Mouse (Mus musculus) midbrain, embryonic 14.5 days (tissue): Measurements from ENCODE around the gene Rapgef2. TPM values are rescaled to one million over a fixed set of nuclear protein-coding genes. Genes with fewer than 3 reads are reported as not detected.
A peak's percentile ranks its signal among the peaks of the same experiment; 100 is the strongest.

Experiments used
- ATAC-seq: fragments of 200-750 bp; cut with Nextera tagmentation; 2 replicates; pipeline ENCODE4 v1.8.0; 2017; ENCODE audit warnings: moderate number of reproducible peaks, moderate library complexity; ENCODE audit not compliant: low FRiP score, low TSS enrichment
- DNase-seq: peaks from one replicate; pipeline ENCODE4 v3.0.0-alpha.2; 2015
- H3K27ac ChIP-seq: fragments of 300-500 bp; sonication (generic); replicated peaks from 2 replicates; pipeline ENCODE4 v1.5.1; 2014; ENCODE audit warnings: mild to moderate bottlenecking, low read depth, low read length, moderate library complexity
- H3K27me3 ChIP-seq: fragments of 300-500 bp; sonication (generic); 2 replicates; pipeline ENCODE4 v1.6.1; 2014; ENCODE audit warnings: low read length, control low read depth, mixed read lengths; ENCODE audit not compliant: control insufficient read depth, insufficient read depth
- H3K36me3 ChIP-seq: fragments of 300-500 bp; sonication (generic); 2 replicates; pipeline ENCODE4 v1.6.1; 2014; ENCODE audit warnings: low read length, control low read depth; ENCODE audit not compliant: control insufficient read depth, insufficient read depth
- H3K4me1 ChIP-seq: fragments of 300-500 bp; sonication (generic); 2 replicates; pipeline ENCODE4 v1.6.1; 2014; ENCODE audit warnings: mild to moderate bottlenecking, antibody characterized with exemption, low read length, control low read depth; ENCODE audit not compliant: control insufficient read depth, insufficient read depth
- H3K4me2 ChIP-seq: fragments of 300-500 bp; sonication (generic); 2 replicates; pipeline ENCODE4 v1.6.1; 2014; ENCODE audit warnings: mild to moderate bottlenecking, low read length, moderate library complexity
- H3K4me3 ChIP-seq: fragments of 300-500 bp; sonication (generic); replicated peaks from 2 replicates; pipeline ENCODE4 v1.5.1; 2014; ENCODE audit warnings: low read depth, low read length
- H3K9ac ChIP-seq: fragments of 300-500 bp; sonication (generic); replicated peaks from 2 replicates; pipeline ENCODE4 v1.6.1; 2014; ENCODE audit warnings: mild to moderate bottlenecking, low read length, moderate library complexity
- H3K9me3 ChIP-seq: fragments of 300-500 bp; sonication (generic); 2 replicates; pipeline ENCODE4 v1.6.1; 2016; ENCODE audit warnings: low read length, control low read depth, mixed read lengths; ENCODE audit not compliant: control insufficient read depth
- WGBS: fragments of 180-500 bp; shearing (Covaris S2); extraction: QIAGEN DNeasy Blood & Tissue Kit; methylation state at CpG from one replicate; pipeline ENCODE4 v1.1.7; 2014; 5-methylcytosine and 5-hydroxymethylcytosine counted together
- polyA plus RNA-seq: library from polyadenylated mRNA; unstranded; fragments of >200 nt; fragmentation: Nextera tagmentation; extraction: Ambion mirVana; gene quantifications from 2 replicates; pipeline ENCODE4 v1.2.1, GENCODE M21; 2014

Rapgef2 gene
- polyA plus RNA-seq, 1 experiment from 2014 or later: 14.8 TPM

DNA sequence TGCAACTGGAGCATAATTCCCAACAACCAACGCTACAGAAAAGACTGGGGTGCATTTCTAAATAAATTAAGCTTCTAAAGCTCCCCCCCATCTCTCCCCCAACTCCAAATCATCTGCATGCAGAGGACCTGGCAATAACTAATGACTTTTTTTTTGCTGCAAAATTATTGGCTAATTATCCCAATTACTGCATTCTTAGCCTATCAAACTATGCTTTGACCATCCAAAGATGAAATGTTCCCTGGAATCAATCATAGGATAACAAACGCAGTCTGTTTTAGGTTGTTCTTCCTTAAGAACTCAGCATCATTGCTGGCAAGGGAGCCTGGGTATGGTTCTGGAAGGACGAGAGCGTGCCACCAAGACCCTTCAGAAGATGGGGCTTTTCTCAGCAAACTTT, 22.3 kb upstream of the Rapgef2 start:
- Histone ChIP-seq H3K27me3 (no peaks in the 10 kb centered on the region), H3K4me3 (no peak overlapping the region), H3K27ac (no peak overlapping the region), H3K4me2 (no peak overlapping the region), H3K36me3 (no peaks in the 10 kb centered on the region), H3K9ac (no peak overlapping the region), H3K9me3 (no peaks in the 10 kb centered on the region), H3K4me1 (no peaks in the 10 kb centered on the region)
- 92% methylated on average over 4 of the region's 4 CpGs for WGBS
- no peak for ATAC-seq
- no peak for DNase-seq

DNA sequence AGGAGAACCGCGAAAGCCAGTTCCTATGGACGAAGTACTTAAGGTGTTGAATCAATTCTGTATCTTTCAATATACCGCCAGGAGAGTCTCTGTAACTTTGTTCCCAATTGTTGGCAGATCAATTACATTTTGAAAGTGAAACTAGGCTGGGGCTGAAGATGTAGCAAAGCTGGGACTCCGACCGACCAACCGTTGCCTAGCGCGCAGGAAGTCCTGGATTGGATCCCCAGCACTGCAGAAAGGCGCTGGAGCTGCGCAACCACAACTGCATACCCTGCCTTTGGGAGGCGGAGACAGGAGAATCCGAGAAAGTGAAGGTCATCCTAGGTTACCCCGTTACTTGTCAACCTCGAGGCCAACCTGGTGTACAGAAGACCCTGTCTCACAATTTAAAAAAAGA, 13.1 kb upstream of the Rapgef2 start:
- no peaks in the 10 kb centered on the region for H3K27me3 ChIP-seq
- H3K36me3 ChIP-seq: no peaks in the 10 kb centered on the region
- ATAC-seq: no peak
- H3K9me3 ChIP-seq: no peaks in the 10 kb centered on the region
- H3K4me2 ChIP-seq: no peak overlapping the region
- H3K4me3 ChIP-seq: no peak overlapping the region
- 88% methylated on average over 15 of the region's 15 CpGs for WGBS
- H3K4me1 ChIP-seq: no peaks in the 10 kb centered on the region
- H3K27ac ChIP-seq: no peak overlapping the region
- H3K9ac ChIP-seq: no peak overlapping the region
- DNase-seq: no peak

DNA sequence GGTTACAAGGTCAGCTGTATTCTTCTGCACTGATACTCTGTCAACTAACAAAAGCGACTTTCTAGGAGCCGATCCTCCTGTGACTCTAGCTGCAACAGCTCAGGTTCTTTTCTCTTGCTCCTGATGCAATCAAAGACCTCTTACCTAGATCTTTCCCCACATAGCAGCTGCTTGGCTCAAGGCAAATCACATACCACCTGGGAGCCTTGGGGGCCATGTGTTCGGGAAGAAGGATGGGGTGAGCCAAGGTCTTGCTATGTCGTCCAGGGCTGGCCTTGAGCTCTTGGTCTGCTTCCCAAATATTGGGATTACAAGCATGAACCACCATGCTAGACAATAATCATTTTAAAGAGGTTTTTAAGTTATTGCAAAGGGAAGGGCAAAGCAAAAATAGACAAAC, 11.0 kb upstream of the Rapgef2 start:
- Histone ChIP-seq H3K9me3 (no peaks in the 10 kb centered on the region), H3K4me3 (no peak overlapping the region), H3K27ac (no peak overlapping the region), H3K4me2 (no peak overlapping the region), H3K4me1 (no peaks in the 10 kb centered on the region), H3K27me3 (no peaks in the 10 kb centered on the region), H3K9ac (no peak overlapping the region), H3K36me3 (no peaks in the 10 kb centered on the region)
- DNase-seq (no peak), ATAC-seq (no peak)
- WGBS: 89% methylated on average over 4 of the region's 4 CpGs

DNA sequence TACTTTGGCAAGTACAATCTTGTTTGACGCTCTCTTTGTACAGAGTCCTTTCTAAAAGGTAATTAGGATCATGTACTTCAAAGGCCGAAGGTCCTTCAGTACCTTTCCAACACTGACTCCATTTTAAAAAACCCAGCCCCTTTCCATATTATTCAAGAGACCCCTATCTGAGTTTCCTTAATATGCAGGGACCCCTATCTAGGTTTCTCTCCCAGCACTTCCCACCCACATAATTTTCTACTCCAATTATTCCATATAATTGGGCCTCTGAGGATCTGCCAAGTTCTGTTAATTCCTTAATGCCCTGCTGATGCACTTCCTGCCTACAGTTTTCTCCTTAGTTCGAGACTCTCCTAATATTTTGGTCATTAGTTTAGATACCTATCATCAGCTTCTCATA, 10.3 kb upstream of the Rapgef2 start:
- ATAC-seq (no peak), DNase-seq (no peak)
- Histone ChIP-seq H3K9me3 (no peaks in the 10 kb centered on the region), H3K4me3 (no peak overlapping the region), H3K9ac (no peak overlapping the region), H3K4me2 (no peak overlapping the region), H3K27me3 (no peaks in the 10 kb centered on the region), H3K4me1 (no peaks in the 10 kb centered on the region), H3K36me3 (no peaks in the 10 kb centered on the region), H3K27ac (no peak overlapping the region)
- WGBS: 90% methylated on average over 3 of the region's 3 CpGs

DNA sequence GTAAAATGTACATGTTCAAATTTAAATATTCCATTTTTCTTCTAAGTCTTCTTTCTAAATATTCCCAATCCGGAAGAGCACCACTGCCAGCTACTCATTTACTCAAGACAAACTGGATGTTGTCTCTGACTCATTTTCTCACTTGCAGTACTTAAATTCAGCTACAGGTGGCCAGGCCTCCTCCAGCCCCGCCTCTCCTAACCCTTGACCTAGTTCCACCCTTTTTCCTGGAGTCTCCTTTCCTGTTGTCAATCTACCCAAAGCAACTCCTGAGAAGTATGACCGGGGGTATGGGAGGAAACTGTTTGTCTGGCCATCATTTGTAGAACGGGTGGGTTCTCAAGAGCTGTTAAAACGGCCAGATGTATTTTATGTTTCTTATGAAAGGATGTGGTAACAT, 9.7 kb upstream of the Rapgef2 start:
- no peak overlapping the region for H3K4me3 ChIP-seq
- H3K36me3 ChIP-seq: no peaks in the 10 kb centered on the region
- DNase-seq (no peak), ATAC-seq (no peak)
- no peak overlapping the region for H3K9ac ChIP-seq
- no peaks in the 10 kb centered on the region for H3K4me1 ChIP-seq
- H3K9me3 ChIP-seq: no peaks in the 10 kb centered on the region
- no peak overlapping the region for H3K27ac ChIP-seq
- WGBS: 72% methylated on average over 5 of the region's 5 CpGs
- H3K27me3 ChIP-seq: no peaks in the 10 kb centered on the region
- H3K4me2 ChIP-seq: no peak overlapping the region

DNA sequence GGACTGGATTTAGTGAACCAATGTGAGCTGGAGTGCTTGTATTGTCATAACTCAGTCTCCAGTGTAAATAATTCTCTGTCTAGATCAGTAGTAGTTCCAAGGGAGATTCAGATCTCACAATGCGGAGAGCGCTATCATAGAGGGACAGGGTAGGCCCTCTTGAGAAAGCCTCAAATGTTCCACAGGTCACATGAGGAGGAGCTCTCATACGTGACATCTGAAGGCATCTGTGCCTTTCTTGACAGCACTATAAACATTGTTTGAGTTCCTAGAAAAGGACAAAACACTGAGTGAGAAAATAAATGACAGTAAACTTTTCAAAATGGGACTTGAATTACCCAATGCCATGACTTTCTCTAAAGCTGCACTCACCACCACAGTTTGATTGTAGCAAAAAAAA, 8.4 kb upstream of the Rapgef2 start:
- ATAC-seq: no peak
- Histone ChIP-seq H3K9ac (no peak overlapping the region), H3K9me3 (no peaks in the 10 kb centered on the region), H3K36me3 (no peaks in the 10 kb centered on the region), H3K27me3 (no peaks in the 10 kb centered on the region), H3K4me2 (no peak overlapping the region), H3K27ac (no peak overlapping the region), H3K4me1 (no peaks in the 10 kb centered on the region), H3K4me3 (no peak overlapping the region)
- DNase-seq: no peak
- WGBS: 94% methylated on average over 3 of the region's 3 CpGs

DNA sequence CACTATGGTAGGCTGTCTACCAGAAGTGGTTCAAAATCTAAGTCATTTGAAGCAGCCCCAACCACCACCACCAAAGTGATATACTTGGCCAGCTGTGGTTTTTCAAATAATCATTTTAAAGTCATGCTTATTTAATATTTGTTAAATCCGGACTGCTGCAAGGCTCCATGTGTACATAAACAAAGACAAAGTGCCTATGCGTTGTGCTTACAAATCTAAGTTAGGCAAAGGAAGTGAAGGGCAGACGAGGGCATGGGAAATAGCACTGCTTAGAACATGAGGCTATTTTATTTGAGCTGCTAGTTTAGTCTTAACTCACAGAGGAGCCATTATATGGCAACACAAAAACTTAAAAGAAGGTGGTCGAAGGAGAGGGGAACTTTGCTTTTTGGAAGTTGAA, 6.7 kb upstream of the Rapgef2 start:
- H3K9me3 ChIP-seq: no peaks in the 10 kb centered on the region
- no peak for DNase-seq
- 79% methylated on average over 4 of the region's 4 CpGs for WGBS
- no peak overlapping the region for H3K9ac ChIP-seq
- no peaks in the 10 kb centered on the region for H3K4me1 ChIP-seq
- H3K4me2 ChIP-seq: no peak overlapping the region
- H3K27me3 ChIP-seq: no peaks in the 10 kb centered on the region; the same call in 1 of the 2 replicates
- H3K4me3 ChIP-seq: no peak overlapping the region
- H3K27ac ChIP-seq: no peak overlapping the region
- no peak for ATAC-seq
- H3K36me3 ChIP-seq: no peaks in the 10 kb centered on the region

DNA sequence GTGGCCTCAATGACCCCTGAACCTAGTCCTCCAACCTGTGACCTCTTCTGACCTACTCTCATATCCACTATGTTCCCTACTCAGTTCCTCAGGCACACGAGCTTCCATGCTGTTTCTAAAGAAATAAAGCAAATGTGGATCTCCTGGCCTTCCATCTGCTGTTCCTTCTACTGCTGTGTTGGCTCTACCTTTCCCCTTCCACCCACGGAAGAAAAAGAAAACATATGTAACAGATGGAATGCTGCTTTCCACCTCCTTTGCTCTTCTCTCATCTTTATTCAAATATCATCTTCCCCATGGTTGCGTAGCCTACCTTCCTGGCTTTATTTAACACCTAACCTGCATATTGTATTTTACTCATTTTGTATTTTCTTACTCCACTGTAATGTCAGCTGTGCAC, 2.7 kb upstream of the Rapgef2 start:
- Histone ChIP-seq H3K36me3 (no peaks in the 10 kb centered on the region), H3K4me1 (peaks cover 19% of the 10 kb centered on the region), H3K9ac (no peak overlapping the region), H3K4me2 (no peak overlapping the region), H3K27me3 (no peaks in the 10 kb centered on the region; the same call in 1 of the 2 replicates), H3K27ac (no peak overlapping the region), H3K4me3 (no peak overlapping the region), H3K9me3 (no peaks in the 10 kb centered on the region)
- whole genome bisulfite sequencing: 84% methylated on average over 3 of the region's 3 CpGs
- no peak for DNase-seq
- ATAC-seq: no peak

DNA sequence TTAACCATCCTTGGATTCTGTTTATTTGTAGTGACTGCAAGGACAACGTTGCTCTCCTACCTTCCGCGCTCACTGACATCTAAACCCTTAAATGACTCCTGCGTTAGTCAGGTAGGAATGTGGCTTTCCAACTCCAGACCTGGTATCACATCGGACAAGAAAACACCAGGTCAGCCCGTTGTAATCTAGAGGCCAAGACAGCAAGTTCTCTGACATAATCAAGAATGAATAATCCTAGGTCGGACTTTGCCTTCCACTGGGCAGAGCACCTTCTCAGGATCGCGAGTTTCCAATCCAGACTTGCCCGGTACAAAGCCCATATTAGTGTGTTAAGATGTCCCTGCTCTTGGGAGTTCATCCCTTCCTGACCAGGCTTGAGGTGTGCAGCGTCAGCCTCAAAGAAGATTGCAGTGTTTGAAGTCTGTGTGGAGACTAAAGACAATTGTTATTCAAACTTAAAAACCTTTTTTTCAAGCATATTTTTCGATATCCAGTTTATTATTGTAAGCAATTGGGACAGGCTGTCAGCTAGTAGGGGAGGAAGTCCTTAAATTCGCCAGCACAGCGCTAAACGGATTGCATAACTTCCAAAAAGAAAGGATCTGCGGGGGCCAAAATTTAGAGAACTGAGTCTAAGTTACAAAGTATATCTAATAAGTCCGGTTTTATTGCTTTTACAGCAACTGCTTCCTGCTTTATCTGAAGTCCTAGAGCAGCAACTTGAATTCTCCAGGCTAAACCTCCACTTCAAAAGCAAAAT, 1.6 kb upstream of the Rapgef2 start:
- Histone ChIP-seq H3K9ac (peak overlapping the region; percentile 92), H3K9me3 (no peaks in the 10 kb centered on the region), H3K27ac (peak overlapping the region; percentile 96; the same call in 1 of the 2 replicates), H3K4me2 (peak overlapping the region; percentile 97), H3K27me3 (no peaks in the 10 kb centered on the region; the same call in 1 of the 2 replicates), H3K4me1 (peaks cover 31% of the 10 kb centered on the region), H3K36me3 (no peaks in the 10 kb centered on the region), H3K4me3 (peak overlapping the region; percentile 95)
- no peak for DNase-seq
- no peak for ATAC-seq
- WGBS: 18% methylated on average over 17 of the region's 17 CpGs
